In genomic region chr2:155235746-155236361, GRCm38 (mm10) we compare ENCODE assay signal across 7 mouse cellular contexts. TPM values are rescaled to one million over a fixed set of nuclear protein-coding genes. Genes with fewer than 3 reads are reported as not detected.
DNase-seq lines count a peak whose midpoint lies in the region; ATAC-seq and TF ChIP-seq lines count a peak whose summit lies in the region.

No protein-coding gene starts in this region.

- no peaks in the 10 kb centered on the region for H3K27me3 ChIP-seq in lung, embryonic 16.5 days (ENCODE audit: control insufficient read depth, insufficient read depth, low read depth, low read length)
- H3K27me3 ChIP-seq in embryonic facial prominence, embryonic 10.5 days (replicated peaks; ENCODE audit: low read depth, poor library complexity, severe bottlenecking), result no peaks in the 10 kb centered on the region
- no peaks in the 10 kb centered on the region for H3K27me3 ChIP-seq in midbrain, postnatal 0 days (ENCODE audit: insufficient read depth, low read length)

- TF ChIP-seq CTCF in midbrain, postnatal 0 days (IDR thresholded peaks at IDR 0.05), result no peak

- peak overlapping the region; percentile 87 for H3K9ac ChIP-seq in lung, embryonic 16.5 days (ENCODE audit: low read length)
- H3K9ac ChIP-seq in midbrain, postnatal 0 days (replicated peaks; ENCODE audit: low read length, poor library complexity, severe bottlenecking), result peak overlapping the region; percentile 95

- H3K9me3 ChIP-seq in lung, embryonic 16.5 days (ENCODE audit: control insufficient read depth, low read length), result no peaks in the 10 kb centered on the region
- H3K9me3 ChIP-seq in embryonic facial prominence, embryonic 10.5 days, result no peaks in the 10 kb centered on the region
- no peaks in the 10 kb centered on the region for H3K9me3 ChIP-seq in midbrain, postnatal 0 days (ENCODE audit: low read length)

- peak overlapping the region; percentile 77 for H3K4me2 ChIP-seq in lung, embryonic 16.5 days (ENCODE audit: low read depth, low read length)
- H3K4me2 ChIP-seq in midbrain, postnatal 0 days (ENCODE audit: low read depth, low read length, poor library complexity, severe bottlenecking), result peak overlapping the region; percentile 91

- H3K27ac ChIP-seq in lung, embryonic 16.5 days (ENCODE audit: low read length), result peak overlapping the region; percentile 82
- peak overlapping the region; percentile 98 for H3K27ac ChIP-seq in embryonic facial prominence, embryonic 10.5 days (replicated peaks)
- H3K27ac ChIP-seq in midbrain, postnatal 0 days (ENCODE audit: low read depth, low read length), result peak overlapping the region; percentile 85

- WGBS in lung, embryonic 16.5 days, result 3% methylated on average over 13 of the region's 13 CpGs
- 6% methylated on average over 13 of the region's 13 CpGs for WGBS in embryonic facial prominence, embryonic 10.5 days
- WGBS in midbrain, postnatal 0 days, result 6% methylated on average over 13 of the region's 13 CpGs

- H3K36me3 ChIP-seq in lung, embryonic 16.5 days (ENCODE audit: control insufficient read depth, insufficient read depth, low read length), result no peaks in the 10 kb centered on the region
- peaks cover 12% of the 10 kb centered on the region for H3K36me3 ChIP-seq in embryonic facial prominence, embryonic 10.5 days (replicated peaks)
- no peaks in the 10 kb centered on the region for H3K36me3 ChIP-seq in midbrain, postnatal 0 days (ENCODE audit: insufficient read depth, low read length)

- peak overlapping the region; percentile 60 for H3K4me3 ChIP-seq in lung, embryonic 16.5 days (ENCODE audit: low read length)
- H3K4me3 ChIP-seq in embryonic facial prominence, embryonic 10.5 days, result peak overlapping the region; percentile 92
- peak overlapping the region; percentile 89 for H3K4me3 ChIP-seq in midbrain, postnatal 0 days (ENCODE audit: low read depth, low read length)

- peak; percentile 90 for ATAC-seq in lung, embryonic 16.5 days (ENCODE audit: low read depth)
- peak; percentile 91 for ATAC-seq in midbrain, postnatal 0 days (ENCODE audit: low FRiP score)

- DNase-seq in lung, postnatal 14 days, result no peak
- DNase-seq in embryonic facial prominence, embryonic 10.5 days (ENCODE audit: low spot score), result peak; percentile 26
- peak; percentile 50 for DNase-seq in induced T-regulatory cell, adult 2 months (ENCODE audit: low read depth)
- no peak for DNase-seq in midbrain, postnatal 0 days (ENCODE audit: low spot score)
- DNase-seq in spleen, postnatal 4 days (ENCODE audit: low spot score in 2 of 2), result no peak
- DNase-seq in retina, embryonic 14.5 days (ENCODE audit: low spot score), result no peak

- H3K4me1 ChIP-seq in lung, embryonic 16.5 days (replicated peaks; ENCODE audit: control insufficient read depth, insufficient read depth, low read length), result peaks cover 12% of the 10 kb centered on the region
- peaks cover 16% of the 10 kb centered on the region for H3K4me1 ChIP-seq in embryonic facial prominence, embryonic 10.5 days
- peaks cover 9% of the 10 kb centered on the region for H3K4me1 ChIP-seq in midbrain, postnatal 0 days (ENCODE audit: insufficient read depth, low read length)

RNA-seq across cellular contexts. Expression of gene Dynlrb1, which starts 0.5 kb away (rescaled TPM):
- 385 and 409 TPM in 2 replicates for polyA plus RNA-seq in lung, embryonic 16.5 days (2015; fragmentation: Nextera tagmentation; extraction: Ambion mirVana)
- polyA plus RNA-seq in embryonic facial prominence, embryonic 10.5 days (2016; fragmentation: Nextera tagmentation; extraction: Ambion mirVana), result 416 and 443 TPM in 2 replicates
- total RNA-seq in midbrain, postnatal 0 days (2014; rRNA removed), result 293 and 374 TPM in 2 replicates
- polyA plus RNA-seq in midbrain, postnatal 0 days (2015; fragmentation: Nextera tagmentation; extraction: Ambion mirVana), result 776 and 856 TPM in 2 replicates

RNA-seq across cellular contexts. Expression of gene Map1lc3a, which starts 40.2 kb away (rescaled TPM):
- polyA plus RNA-seq in lung, embryonic 16.5 days (2015; fragmentation: Nextera tagmentation; extraction: Ambion mirVana), result 160 and 185 TPM in 2 replicates
- polyA plus RNA-seq in embryonic facial prominence, embryonic 10.5 days (2016; fragmentation: Nextera tagmentation; extraction: Ambion mirVana), result 106 and 122 TPM in 2 replicates
- 560 and 573 TPM in 2 replicates for total RNA-seq in midbrain, postnatal 0 days (2014; rRNA removed)
- 839 and 943 TPM in 2 replicates for polyA plus RNA-seq in midbrain, postnatal 0 days (2015; fragmentation: Nextera tagmentation; extraction: Ambion mirVana)

Comparison
In these comparisons a context has a peak if more than half of its experiments do, and no peak if none do; other contexts are left out.
1. DNase-seq: peak in embryonic facial prominence, embryonic 10.5 days (single experiment) and induced T-regulatory cell, adult 2 months (single experiment); none in lung, postnatal 14 days (single experiment), midbrain, postnatal 0 days (single experiment), spleen, postnatal 4 days (0 of 2) and retina, embryonic 14.5 days (single experiment).
2. Peak in every context shown above with its lines, with median percentiles within 50 percentile points of each other: H3K27ac ChIP-seq and H3K4me3 ChIP-seq.